Mouse (Mus musculus): ENCODE measurements at regions not wholly inside any gene's neighbourhood (a gene's known extent, or its start where the extent isn't known, plus 50 kb on each side); places are given as distances from the start of the nearest gene placed in this dataset.

DNA sequence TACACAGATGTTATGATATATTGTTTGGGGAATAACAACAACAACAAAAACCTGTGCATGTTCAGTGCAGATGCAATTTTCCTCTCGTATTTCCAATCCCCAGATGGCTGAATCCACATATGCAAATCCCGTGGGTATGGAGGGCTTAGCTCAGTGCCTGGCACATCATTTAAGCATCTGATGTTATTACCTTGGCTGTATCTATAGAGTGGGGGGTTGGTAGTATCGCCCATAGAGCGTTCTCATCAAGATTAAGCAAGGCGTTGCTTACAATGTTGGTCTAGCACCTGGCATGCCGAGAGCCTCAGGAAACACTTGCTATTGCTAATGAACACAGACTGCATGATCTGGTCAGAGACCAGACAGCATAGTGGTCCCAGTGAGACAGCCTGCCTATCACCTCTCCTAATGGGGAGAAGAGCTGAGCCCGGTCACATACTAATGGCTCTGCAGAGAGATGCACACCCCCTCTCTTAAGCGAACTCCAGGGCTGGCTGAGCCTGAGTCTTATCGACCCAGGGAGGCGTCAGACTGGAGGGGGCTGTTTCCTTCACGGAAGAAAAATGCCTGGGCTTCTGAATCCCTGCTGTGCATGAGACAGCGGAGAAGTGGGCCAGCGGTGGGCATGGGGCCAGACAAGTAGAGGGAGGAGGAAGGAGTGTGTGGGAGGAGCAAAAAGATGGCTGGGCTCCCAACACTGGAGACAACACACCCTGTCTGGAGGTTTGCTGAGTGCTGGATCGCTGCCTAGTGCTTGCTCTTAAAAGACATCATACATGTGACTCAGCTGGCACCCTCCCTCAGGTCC is 190.9 kb upstream of the Ncam1 start:
- no peaks in the 10 kb centered on the region for H3K36me3 ChIP-seq (ENCODE audit: control insufficient read depth, insufficient read depth, low read length)
- no peak overlapping the region for H3K4me3 ChIP-seq (ENCODE audit: low read depth, low read length)
- H3K27me3 ChIP-seq (ENCODE audit: control insufficient read depth, insufficient read depth, low read length): no peaks in the 10 kb centered on the region
- 53% methylated on average over 14 of the region's 14 CpGs for WGBS
- H3K4me1 ChIP-seq (ENCODE audit: control insufficient read depth, insufficient read depth, insufficient read length, low read length): no peaks in the 10 kb centered on the region
- no peak overlapping the region for H3K27ac ChIP-seq (ENCODE audit: insufficient read depth, low read depth, low read length)
- TF ChIP-seq POLR2A (IDR thresholded peaks at IDR 0.05; ENCODE audit: low read depth, low read length) (no peak), CTCF (IDR thresholded peaks at IDR 0.05; ENCODE audit: extremely low read depth, insufficient read length, insufficient replicate concordance, low read depth, low read length) (no peak)

DNA sequence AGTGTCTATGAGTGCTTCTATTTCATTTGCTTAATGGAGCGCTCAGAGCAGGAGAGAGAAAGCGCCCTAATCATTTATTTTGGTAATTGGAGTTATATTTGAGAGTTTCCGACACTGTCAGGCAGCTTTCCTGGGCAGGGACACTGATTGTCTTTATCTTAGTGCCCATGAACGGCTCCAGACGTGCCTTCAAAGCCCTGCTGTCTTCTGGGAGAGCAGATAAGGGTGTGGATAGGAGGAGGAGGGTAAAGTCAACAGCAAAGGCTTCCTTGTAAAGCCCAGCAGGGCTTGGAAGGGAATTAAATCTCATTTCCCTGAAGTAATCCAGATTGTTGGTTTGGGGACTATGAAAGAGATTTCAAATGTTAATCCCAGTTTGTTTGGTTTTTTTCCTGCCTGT is 189.3 kb upstream of the Ncam1 start:
- WGBS: 16% methylated on average over 5 of the region's 5 CpGs
- Histone ChIP-seq H3K4me3 (ENCODE audit: low read depth, low read length) (no peak overlapping the region), H3K27ac (ENCODE audit: insufficient read depth, low read depth, low read length) (no peak overlapping the region), H3K4me1 (ENCODE audit: control insufficient read depth, insufficient read depth, insufficient read length, low read length) (no peaks in the 10 kb centered on the region), H3K36me3 (ENCODE audit: control insufficient read depth, insufficient read depth, low read length) (no peaks in the 10 kb centered on the region), H3K27me3 (ENCODE audit: control insufficient read depth, insufficient read depth, low read length) (no peaks in the 10 kb centered on the region)
- TF ChIP-seq POLR2A (IDR thresholded peaks at IDR 0.05; ENCODE audit: low read depth, low read length): no peak
- no peak for TF ChIP-seq CTCF (IDR thresholded peaks at IDR 0.05; ENCODE audit: extremely low read depth, insufficient read length, insufficient replicate concordance, low read depth, low read length)

- TF ChIP-seq CTCF (IDR thresholded peaks at IDR 0.05; ENCODE audit: extremely low read depth, insufficient read length, insufficient replicate concordance, low read depth, low read length): no peak
- no peak for TF ChIP-seq POLR2A (IDR thresholded peaks at IDR 0.05; ENCODE audit: low read depth, low read length)
- Histone ChIP-seq H3K4me3 (ENCODE audit: low read depth, low read length) (no peak overlapping the region), H3K27ac (ENCODE audit: insufficient read depth, low read depth, low read length) (no peak overlapping the region), H3K36me3 (ENCODE audit: control insufficient read depth, insufficient read depth, low read length) (no peaks in the 10 kb centered on the region), H3K27me3 (ENCODE audit: control insufficient read depth, insufficient read depth, low read length) (no peaks in the 10 kb centered on the region), H3K4me1 (ENCODE audit: control insufficient read depth, insufficient read depth, insufficient read length, low read length) (no peaks in the 10 kb centered on the region)
These were observed 188.8 kb upstream of the Ncam1 start for GRCm38 (mm10) chr9:49987481-49987880.

DNA sequence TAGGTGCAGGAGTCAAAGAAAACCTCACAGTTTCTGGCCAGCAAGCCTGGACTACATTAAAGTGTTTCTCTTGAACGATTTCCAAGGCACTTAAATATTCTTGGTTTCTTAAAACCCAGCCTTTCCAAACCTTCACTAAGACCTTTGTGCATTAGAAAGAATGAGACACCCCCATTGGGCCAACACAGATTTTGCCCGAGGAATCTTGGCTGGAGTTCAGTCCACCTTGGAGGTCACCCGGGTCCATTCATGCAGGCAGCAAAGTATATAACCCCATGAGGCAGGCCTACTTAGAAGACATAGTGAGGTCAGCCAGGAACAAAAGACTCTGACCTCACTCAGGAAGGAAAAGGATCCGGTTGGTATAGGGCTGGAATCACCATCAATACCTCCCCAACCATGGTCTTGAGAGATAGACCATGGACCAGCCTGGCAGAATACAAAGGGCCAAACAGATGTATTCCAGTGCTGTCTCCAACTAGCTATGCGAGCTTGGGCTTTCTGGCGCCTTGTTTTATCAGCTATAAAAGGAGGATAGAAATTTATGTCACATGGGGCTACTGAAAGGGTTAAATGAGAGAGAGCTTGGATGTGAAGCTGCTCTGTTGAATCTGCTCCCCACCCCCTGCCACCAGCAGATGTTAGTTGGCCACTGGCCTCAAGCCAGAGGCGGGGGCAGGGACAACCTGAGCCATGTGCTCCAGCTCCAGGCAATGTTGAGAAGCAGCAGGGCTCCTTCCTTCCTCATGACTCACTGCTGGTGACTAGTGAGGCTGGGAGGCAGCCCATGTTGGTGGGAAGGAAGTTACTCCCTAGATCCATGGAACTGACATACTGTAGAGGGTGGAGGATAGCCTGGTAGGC is 181.9 kb upstream of the Ncam1 start:
- 57% methylated on average over 7 of the region's 7 CpGs for WGBS
- Histone ChIP-seq H3K27me3 (ENCODE audit: control insufficient read depth, insufficient read depth, low read length) (no peaks in the 10 kb centered on the region), H3K27ac (ENCODE audit: insufficient read depth, low read depth, low read length) (no peak overlapping the region), H3K4me3 (ENCODE audit: low read depth, low read length) (no peak overlapping the region), H3K36me3 (ENCODE audit: control insufficient read depth, insufficient read depth, low read length) (no peaks in the 10 kb centered on the region), H3K4me1 (ENCODE audit: control insufficient read depth, insufficient read depth, insufficient read length, low read length) (no peaks in the 10 kb centered on the region; the same call in 1 of the 2 replicates)
- no peak for TF ChIP-seq CTCF (IDR thresholded peaks at IDR 0.05; ENCODE audit: extremely low read depth, insufficient read length, insufficient replicate concordance, low read depth, low read length)
- TF ChIP-seq POLR2A (IDR thresholded peaks at IDR 0.05; ENCODE audit: low read depth, low read length): no peak

- no peaks in the 10 kb centered on the region for H3K36me3 ChIP-seq (ENCODE audit: control insufficient read depth, insufficient read depth, low read length)
- WGBS: 43% methylated on average over 11 of the region's 11 CpGs
- H3K27me3 ChIP-seq (ENCODE audit: control insufficient read depth, insufficient read depth, low read length): no peaks in the 10 kb centered on the region
- no peaks in the 10 kb centered on the region; the same call in 1 of the 2 replicates for H3K4me1 ChIP-seq (ENCODE audit: control insufficient read depth, insufficient read depth, insufficient read length, low read length)
- TF ChIP-seq POLR2A (IDR thresholded peaks at IDR 0.05; ENCODE audit: low read depth, low read length) (no peak), CTCF (IDR thresholded peaks at IDR 0.05; ENCODE audit: extremely low read depth, insufficient read length, insufficient replicate concordance, low read depth, low read length) (no peak)
- H3K27ac ChIP-seq (ENCODE audit: insufficient read depth, low read depth, low read length): no peak overlapping the region
- H3K4me3 ChIP-seq (ENCODE audit: low read depth, low read length): no peak overlapping the region
These were observed 177.4 kb upstream of the Ncam1 start for GRCm38 (mm10) chr9:49975938-49976671.

- H3K27me3 ChIP-seq (ENCODE audit: control insufficient read depth, insufficient read depth, low read length): no peaks in the 10 kb centered on the region
- TF ChIP-seq CTCF (IDR thresholded peaks at IDR 0.05; ENCODE audit: extremely low read depth, insufficient read length, insufficient replicate concordance, low read depth, low read length): no peak
- no peak for TF ChIP-seq POLR2A (IDR thresholded peaks at IDR 0.05; ENCODE audit: low read depth, low read length)
- H3K4me3 ChIP-seq (ENCODE audit: low read depth, low read length): no peak overlapping the region
- H3K36me3 ChIP-seq (ENCODE audit: control insufficient read depth, insufficient read depth, low read length): no peaks in the 10 kb centered on the region
- 83% methylated on average over 5 of the region's 5 CpGs for WGBS
- no peaks in the 10 kb centered on the region; the same call in 1 of the 2 replicates for H3K4me1 ChIP-seq (ENCODE audit: control insufficient read depth, insufficient read depth, insufficient read length, low read length)
- H3K27ac ChIP-seq (ENCODE audit: insufficient read depth, low read depth, low read length): no peak overlapping the region
These were observed 175.3 kb upstream of the Ncam1 start for GRCm38 (mm10) chr9:49973974-49974495.

All from small intestine, adult 2 months (tissue).